Mouse (Mus musculus): ENCODE data around the gene Metap1.

- TF ChIP-seq CTCF (IDR thresholded peaks at IDR 0.05; ENCODE audit: borderline replicate concordance, insufficient read depth, low read depth, low read length) (peak; percentile 36), POLR2A (IDR thresholded peaks at IDR 0.05; ENCODE audit: borderline replicate concordance, insufficient read depth, low read length) (no peak)
These were observed 26.2 kb downstream of the Metap1 start for GRCm38 (mm10) chr3:138463137-138463536.

Data from cerebellum, adult 2 months (tissue).